Mouse (Mus musculus) frontal cortex, postnatal 14 days (tissue): ENCODE results near the gene Ces1h.
"Not testable (repeated sequence)": the region's sequence is repeated elsewhere in the genome, so short reads cannot be mapped to it uniquely, and the experiment has no call there.

Experiments used
- DNase-seq, 2 experiments: peaks; one replicate each; pipeline ENCODE4 v3.0.0; 2022; ENCODE audit warnings: low spot score in 2 of 2

Ces1h gene

GRCm38 (mm10) chr8:93379625-93380024 lies at the start of gene Ces1h:
Ces1h (minus strand) TSS chr8:93379725.
- DNase-seq: no peak

GRCm38 (mm10) chr8:93427195-93427594 lies 47.7 kb upstream of the Ces1h start:
- DNase-seq: no peak

GRCm38 (mm10) chr8:93415387-93415786 lies 35.9 kb upstream of the Ces1h start:
- no peak for DNase-seq

- no peak for DNase-seq
Measured at GRCm38 (mm10) chr8:93408830-93409229, 29.3 kb upstream of the Ces1h start.

- no peak for DNase-seq
Measured at GRCm38 (mm10) chr8:93399698-93400097, 20.2 kb upstream of the Ces1h start.

GRCm38 (mm10) chr8:93398044-93398443 lies 18.5 kb upstream of the Ces1h start:
- no peak for DNase-seq

GRCm38 (mm10) chr8:93394079-93394619 lies 14.6 kb upstream of the Ces1h start:
- DNase-seq: not testable (repeated sequence)

GRCm38 (mm10) chr8:93369481-93369880 lies 10.0 kb downstream of the Ces1h start:
- no peak for DNase-seq

- no peak for DNase-seq
Measured at GRCm38 (mm10) chr8:93360113-93360512, 19.4 kb downstream of the Ces1h start.

- no peak for DNase-seq
Measured at GRCm38 (mm10) chr8:93339531-93339930, 40.0 kb downstream of the Ces1h start.

GRCm38 (mm10) chr8:93337207-93337606 lies 42.3 kb downstream of the Ces1h start, which contains the start of gene Ces1g:
Ces1g (minus strand) TSS chr8:93337308.
- DNase-seq: no peak

GRCm38 (mm10) chr8:93332703-93333102 lies 46.8 kb downstream of the Ces1h start:
- DNase-seq: no peak

- DNase-seq: no peak
Measured at GRCm38 (mm10) chr8:93331151-93331550, 48.4 kb downstream of the Ces1h start.

- no peak for DNase-seq
Measured at GRCm38 (mm10) chr8:93325123-93325522, 54.4 kb downstream of the Ces1h start.

GRCm38 (mm10) chr8:93317031-93317430 lies 62.5 kb downstream of the Ces1h start:
- no peak for DNase-seq

- DNase-seq: no peak
Measured at GRCm38 (mm10) chr8:93315557-93315956, 64.0 kb downstream of the Ces1h start.
